Mouse (Mus musculus) CH12.LX (cell line): ENCODE data around the gene Tex12. TPM values are rescaled to one million over a fixed set of nuclear protein-coding genes. Genes with fewer than 3 reads are reported as not detected.

Source experiments
- DNase-seq: peaks from one replicate; pipeline ENCODE4 v3.0.0-alpha.2; 2013; ENCODE audit errors: extremely low read depth
- H3K27ac ChIP-seq: 2 replicates; pipeline ENCODE4 v1.5.1; 2012; ENCODE audit warnings: low read depth, mild to moderate bottlenecking, control low read depth, moderate library complexity; ENCODE audit not compliant: insufficient read depth
- H3K27me3 ChIP-seq: replicated peaks from 2 replicates; pipeline ENCODE3; 2012; ENCODE audit warnings: inconsistent platforms
- H3K36me3 ChIP-seq, 2 experiments: replicated peaks in 1 of 2; 2 replicates each; pipeline versions ENCODE3 to v1.6.1; 2012; ENCODE audit warnings: inconsistent platforms in 1 of 2, low read length in 1 of 2, mild to moderate bottlenecking in 1 of 2, mixed read lengths in 1 of 2, moderate library complexity in 1 of 2; ENCODE audit not compliant: control insufficient read depth in 1 of 2, insufficient read depth in 1 of 2
- H3K4me1 ChIP-seq, 2 experiments: 2 replicates each; pipeline ENCODE4 v1.6.1; 2012; ENCODE audit warnings: inconsistent platforms in 1 of 2, moderate library complexity in 1 of 2; ENCODE audit not compliant: insufficient read depth in 2 of 2, control insufficient read depth in 1 of 2
- H3K4me2 ChIP-seq: 2 replicates; pipeline ENCODE4 v1.6.1; 2012; ENCODE audit warnings: low read depth, mild to moderate bottlenecking, control low read depth; ENCODE audit not compliant: poor library complexity, insufficient read depth, severe bottlenecking
- H3K4me3 ChIP-seq, 3 experiments: fragments of 150-350 bp in 1 of 3; sonication (generic) in 1 of 3; replicated peaks in 1 of 3; 2 replicates each; pipeline versions ENCODE3 to v1.5.1; 2011 to 2012; ENCODE audit warnings: low read depth in 2 of 3, low read length in 2 of 3, mild to moderate bottlenecking in 2 of 3, moderate library complexity in 2 of 3, control low read depth in 1 of 3, improper control_type of control experiment in 1 of 3, inconsistent platforms in 1 of 3, mixed read lengths in 1 of 3; ENCODE audit not compliant: poor library complexity in 1 of 3
- H3K79me2 ChIP-seq: replicated peaks from 2 replicates; pipeline ENCODE4 v1.6.1; 2012; ENCODE audit warnings: mild to moderate bottlenecking, moderate library complexity; ENCODE audit not compliant: control insufficient read depth, poor library complexity, insufficient read depth, severe bottlenecking; ENCODE audit errors: extremely low read depth
- H3K9ac ChIP-seq: 2 replicates; pipeline ENCODE4 v1.6.1; 2012; ENCODE audit warnings: low read depth, mild to moderate bottlenecking, control low read depth, moderate library complexity; ENCODE audit not compliant: insufficient read depth
- H3K9me3 ChIP-seq: replicated peaks from 2 replicates; pipeline ENCODE3; 2012; ENCODE audit warnings: low read length, inconsistent platforms, mixed read lengths
- CTCF ChIP-seq, 2 experiments: IDR thresholded peaks in 1 of 2; conservative IDR thresholded peaks in 1 of 2; 2 replicates each; pipeline ENCODE4 v1.5.1; 2011 to 2012; ENCODE audit warnings: low read depth in 2 of 2, low read length in 2 of 2, improper control_type of control experiment in 1 of 2, inconsistent platforms in 1 of 2, mild to moderate bottlenecking in 1 of 2, moderate library complexity in 1 of 2
- ELF1 ChIP-seq: IDR thresholded peaks from 2 replicates; pipeline ENCODE4 v1.6.1; 2014; ENCODE audit warnings: low read depth, mild to moderate bottlenecking, inconsistent platforms, low read length, improper control_type of control experiment
- ETS1 ChIP-seq: conservative IDR thresholded peaks from 2 replicates; pipeline ENCODE4 v1.6.1; 2012; ENCODE audit warnings: low read depth, mild to moderate bottlenecking, inconsistent platforms, low read length, improper control_type of control experiment, moderate library complexity
- JUN ChIP-seq: IDR thresholded peaks from 2 replicates; pipeline ENCODE4 v1.6.1; 2011; ENCODE audit warnings: low read depth, mild to moderate bottlenecking, low read length, improper control_type of control experiment, moderate library complexity; ENCODE audit not compliant: insufficient read depth
- MAFK ChIP-seq: IDR thresholded peaks from 2 replicates; pipeline ENCODE4 v1.6.1; 2011; ENCODE audit warnings: low read length, improper control_type of control experiment; ENCODE audit not compliant: insufficient replicate concordance
- MAZ ChIP-seq: IDR thresholded peaks from 2 replicates; pipeline ENCODE4 v1.6.1; 2012; ENCODE audit warnings: low read depth, mild to moderate bottlenecking, inconsistent platforms, low read length, improper control_type of control experiment, moderate library complexity
- MXI1 ChIP-seq: IDR thresholded peaks from 2 replicates; pipeline ENCODE4 v1.6.1; 2011; ENCODE audit warnings: mild to moderate bottlenecking, low read depth, low read length, improper control_type of control experiment
- MYC ChIP-seq: IDR thresholded peaks from 2 replicates; pipeline ENCODE4 v1.6.1; 2011; ENCODE audit warnings: low read depth, mild to moderate bottlenecking, improper control_type of control experiment, low read length
- NRF1 ChIP-seq: IDR thresholded peaks from 2 replicates; pipeline ENCODE4 v1.6.1; 2014; ENCODE audit warnings: low read depth, mild to moderate bottlenecking, inconsistent platforms, low read length, improper control_type of control experiment, moderate library complexity
- RAD21 ChIP-seq: IDR thresholded peaks from 2 replicates; pipeline ENCODE4 v1.6.1; 2011; ENCODE audit warnings: low read depth, mild to moderate bottlenecking, low read length, improper control_type of control experiment, moderate library complexity
- SIN3A ChIP-seq: IDR thresholded peaks from 2 replicates; pipeline ENCODE4 v1.6.1; 2012; ENCODE audit warnings: low read length, improper control_type of control experiment, inconsistent platforms
- SMC3 ChIP-seq: IDR thresholded peaks from 2 replicates; pipeline ENCODE4 v1.6.1; 2011; ENCODE audit warnings: low read depth, low read length, improper control_type of control experiment
- TCF12 ChIP-seq: IDR thresholded peaks from 2 replicates; pipeline ENCODE4 v1.6.1; 2014; ENCODE audit warnings: low read depth, mild to moderate bottlenecking, inconsistent platforms, low read length, improper control_type of control experiment
- USF2 ChIP-seq: conservative IDR thresholded peaks from 2 replicates; pipeline ENCODE4 v1.6.1; 2011; ENCODE audit warnings: low read depth, low read length, improper control_type of control experiment
- ZC3H11A ChIP-seq: IDR thresholded peaks from 2 replicates; pipeline ENCODE4 v1.6.1; 2012; ENCODE audit warnings: low read depth, mild to moderate bottlenecking, inconsistent platforms, low read length, improper control_type of control experiment
- ZMIZ1 ChIP-seq: IDR thresholded peaks from 2 replicates; pipeline ENCODE4 v1.6.1; 2012; ENCODE audit warnings: low read depth, mild to moderate bottlenecking, inconsistent platforms, low read length, improper control_type of control experiment
- ZNF384 ChIP-seq: IDR thresholded peaks from 2 replicates; pipeline ENCODE4 v1.6.1; 2012; ENCODE audit warnings: low read depth, low read length, improper control_type of control experiment, inconsistent platforms
- dilution Hi-C: fragments of 300-500 bp; cut with MboI; formaldehyde crosslinking; loops from 2 replicates; pipeline ENCODE4 v1.14.3; 2020; ENCODE audit warnings: low sequenced_read_pairs; ENCODE audit not compliant: extremely low pct_unique_long_range_greater_than_20kb, extremely low pct_ligation_motif_present
- in situ Hi-C: fragments of 300-500 bp; cut with MboI; formaldehyde crosslinking; loops from 3 replicates; pipeline ENCODE4 v1.14.3; 2019; ENCODE audit warnings: low sequenced_read_pairs, low pct_ligation_motif_present, low pct_unique_long_range_greater_than_20kb, mixed read lengths
- polyA plus RNA-seq: library from polyadenylated mRNA; unstranded; fragments of >175 nt; gene quantifications from 2 replicates; pipeline ENCODE4 v1.2.1, GENCODE M21; 2012; ENCODE audit warnings: low read depth; ENCODE audit not compliant: insufficient read length
- total RNA-seq, 2 experiments: library from RNA; depleted of rRNA; stranded (reverse); fragments of 300-350 nt in 1 of 2; fragments of >200 nt in 1 of 2; gene quantifications; 2 replicates each; pipeline ENCODE4 v1.2.3; 2012 to 2014

Tex12 gene
- total and polyA plus RNA-seq, 3 experiments = not detected

DNA sequence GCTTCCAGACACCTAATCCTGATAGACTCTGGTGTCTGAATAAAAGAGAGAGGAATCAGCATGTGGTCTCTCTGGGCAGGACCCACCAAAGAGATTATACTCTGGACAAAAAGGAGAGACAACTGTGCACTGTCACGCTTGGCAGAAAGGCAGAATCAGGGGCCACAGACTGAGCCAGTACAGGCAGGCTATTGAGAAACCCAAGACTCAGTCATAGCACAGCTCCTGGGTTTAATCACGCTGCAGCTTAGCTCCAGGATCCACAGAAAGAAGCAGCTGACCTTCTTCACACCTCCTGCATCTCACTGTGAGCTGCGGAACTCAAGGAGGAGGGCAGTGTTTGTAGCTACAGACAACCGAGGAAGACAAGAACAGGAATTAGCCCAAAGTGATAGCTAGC lies 19.2 kb upstream of the Tex12 start:
- H3K9me3 ChIP-seq = no peaks in the 10 kb centered on the region
- dilution Hi-C loops = no loop called here

DNA sequence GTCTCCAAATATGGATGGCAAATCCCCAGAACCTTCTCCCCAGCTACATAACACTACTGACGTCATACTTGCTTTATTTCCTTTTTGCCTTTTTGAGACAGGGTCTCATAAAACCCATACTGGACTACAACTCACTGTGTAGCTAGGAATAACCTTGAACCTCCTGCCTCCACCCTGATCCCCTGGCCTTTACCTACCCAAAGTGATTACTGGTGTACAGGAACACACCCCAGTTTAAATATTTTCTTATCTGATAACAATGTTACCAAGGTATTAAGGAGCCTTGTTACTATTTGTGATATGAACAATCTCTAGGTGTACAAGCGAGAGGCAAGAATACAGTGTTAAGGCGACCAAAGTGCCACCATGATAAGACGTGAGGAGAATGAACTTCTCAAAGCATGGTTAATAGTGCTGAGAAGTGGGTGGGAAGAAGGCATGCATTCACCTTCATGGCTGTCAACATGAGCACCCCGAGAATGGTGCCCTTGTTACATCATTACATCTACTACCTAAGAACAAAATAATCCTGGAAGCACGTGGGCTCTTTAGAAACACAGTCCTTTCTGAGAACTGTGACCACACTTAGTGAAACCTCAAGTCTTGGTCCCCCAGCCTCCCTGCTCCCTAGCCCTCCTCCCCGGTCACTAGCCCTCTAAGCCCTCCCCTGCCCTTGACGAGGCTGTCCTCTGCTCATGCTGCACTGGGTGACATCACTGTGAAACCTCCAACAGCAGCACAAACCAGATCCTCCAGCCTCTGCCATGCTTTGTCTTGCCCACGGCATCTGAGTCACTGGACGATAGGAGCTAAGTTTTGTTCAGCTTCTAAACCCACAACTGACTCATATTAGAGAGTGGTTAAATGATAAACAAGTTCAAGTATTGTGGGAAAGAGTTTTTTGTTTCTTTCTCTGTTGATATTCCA lies 8.7 kb upstream of the Tex12 start:
- Histone ChIP-seq H3K4me3 (no peak overlapping the region), H3K79me2 (no peaks in the 10 kb centered on the region), H3K4me1 (no peaks in the 10 kb centered on the region), H3K4me2 (no peak overlapping the region), H3K27me3 (no peaks in the 10 kb centered on the region), H3K9me3 (no peaks in the 10 kb centered on the region), H3K9ac (no peak overlapping the region), H3K36me3 (no peaks in the 10 kb centered on the region), H3K27ac (no peak overlapping the region)
- dilution Hi-C loops (no loop called here), in situ Hi-C loops (no loop called here)
- TF ChIP-seq ETS1 (no peak), ELF1 (no peak), MXI1 (no peak), SMC3 (no peak), JUN (no peak), CTCF (conservative IDR thresholded peaks at IDR 0.05 in 1 of 2, IDR thresholded peaks at IDR 0.05 in 1 of 2; ENCODE audit: low read depth in 2 of 2, low read length in 2 of 2) (no peak), NRF1 (no peak), USF2 (no peak), SIN3A (no peak), ZNF384 (no peak), RAD21 (no peak), MYC (no peak), ZC3H11A (no peak), TCF12 (no peak)
- no peak for DNase-seq

More for the DNA sequence above, 19.2 kb upstream of the Tex12 start:
- no peaks in the 10 kb centered on the region for H3K36me3 ChIP-seq
- no peak for TF ChIP-seq MAFK
- TF ChIP-seq MAZ = no peak
- TF ChIP-seq ZMIZ1 = no peak
- TF ChIP-seq ETS1 = no peak
- no peak for TF ChIP-seq TCF12
- TF ChIP-seq SIN3A = no peak
- no peak for TF ChIP-seq JUN
- H3K9ac ChIP-seq = no peak overlapping the region
- no peak overlapping the region for H3K4me2 ChIP-seq
- H3K4me3 ChIP-seq = no peak overlapping the region
- no peak overlapping the region for H3K27ac ChIP-seq
- H3K4me1 ChIP-seq = peaks cover 0 to 3% of the 10 kb centered on the region in 2 experiments; a peak in 1 of 4 replicates
- no peaks in the 10 kb centered on the region for H3K79me2 ChIP-seq
- DNase-seq = no peak
- in situ Hi-C loops = no loop called here
- no peaks in the 10 kb centered on the region for H3K27me3 ChIP-seq
